Mouse (Mus musculus): ENCODE data around the gene Slc5a2.

Gene Slc5a2

DNA sequence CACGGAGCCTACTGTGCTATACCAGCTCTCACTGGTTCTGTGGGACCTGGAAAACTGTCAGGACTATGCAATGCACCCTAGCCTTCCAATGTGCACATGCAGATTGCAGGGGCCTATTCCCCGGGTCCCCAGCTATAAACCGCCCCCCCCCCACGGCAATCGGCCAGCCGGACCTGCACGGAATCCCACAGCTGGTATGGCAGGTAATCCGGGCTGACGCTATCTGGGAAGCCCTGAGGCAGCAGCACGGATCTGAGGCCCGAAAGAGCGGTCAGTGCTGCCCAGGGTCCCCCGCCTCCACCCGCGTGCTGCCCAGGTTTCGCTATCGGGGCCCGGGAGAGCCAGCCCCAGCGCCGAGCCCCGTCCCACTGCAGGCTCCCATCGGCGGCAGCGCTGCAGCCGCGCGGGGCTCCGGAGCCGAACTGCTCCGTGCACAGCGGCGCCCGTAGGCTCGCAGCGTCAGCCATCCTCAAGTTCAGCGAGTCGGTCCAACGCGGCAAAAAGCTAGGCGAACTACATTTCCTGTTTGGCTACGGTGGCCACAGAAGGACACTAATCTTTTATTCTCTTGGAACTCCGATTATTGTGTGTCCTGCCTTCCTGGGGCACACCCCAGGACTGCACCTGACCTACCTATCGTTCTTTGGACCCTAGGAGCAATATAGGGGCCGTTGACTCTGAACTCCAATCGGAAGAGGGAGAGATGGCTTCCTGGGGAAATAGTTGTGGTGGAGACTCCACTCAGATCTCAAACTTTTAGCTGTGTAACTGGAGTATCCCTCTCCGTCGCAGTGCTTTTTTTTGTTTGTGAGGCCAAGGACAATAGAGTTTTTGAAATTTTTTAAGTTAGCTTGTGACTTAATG lies 32.4 kb downstream of the Slc5a2 start, which contains the start of gene BC017158:
Gene BC017158 (minus strand): TSS at position 554 of the 864 bp plus-strand sequence.
- in situ Hi-C loops (cut with MboI, MseI), result no loop called here

DNA sequence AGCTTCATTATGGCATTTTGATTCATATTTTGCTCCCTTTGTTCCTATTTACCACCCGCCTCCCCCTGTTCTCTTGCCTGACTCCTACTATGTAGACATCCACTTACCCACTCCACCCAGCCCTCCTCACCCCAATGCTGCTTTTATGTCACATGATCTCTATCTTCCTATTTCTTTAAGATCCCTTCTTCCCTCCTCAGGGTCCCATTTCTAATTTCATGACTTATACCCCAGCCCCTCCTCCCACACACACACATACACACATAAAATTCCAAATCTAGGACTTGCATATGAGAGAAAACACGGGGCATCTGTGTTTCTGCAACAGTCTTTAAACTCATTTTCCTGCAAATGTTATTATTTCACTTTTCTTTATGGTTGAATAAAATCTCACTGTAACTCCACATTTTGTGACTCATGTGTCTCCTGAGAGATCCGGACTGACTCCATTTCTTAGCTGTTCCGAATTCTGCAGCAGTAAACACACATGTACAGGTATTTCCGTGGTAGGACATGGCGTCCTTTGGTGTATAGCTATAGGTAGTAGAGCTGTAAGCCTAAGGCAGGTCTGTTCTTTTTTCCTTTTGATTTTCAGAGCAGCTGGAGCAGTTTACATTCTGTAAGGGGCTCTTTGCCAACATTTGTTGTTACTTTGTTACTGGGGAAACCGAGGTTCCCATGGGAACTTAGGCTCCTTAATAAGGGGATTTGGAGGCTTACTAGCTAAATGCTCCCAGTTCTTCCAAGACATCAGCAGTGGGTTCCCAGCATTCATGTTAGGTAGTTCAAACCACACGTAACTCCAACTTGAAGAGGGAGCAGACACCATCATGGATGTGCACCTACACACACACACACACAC lies 33.3 kb downstream of the Slc5a2 start:
- in situ Hi-C loops (cut with MboI, MseI), result no loop called here

DNA sequence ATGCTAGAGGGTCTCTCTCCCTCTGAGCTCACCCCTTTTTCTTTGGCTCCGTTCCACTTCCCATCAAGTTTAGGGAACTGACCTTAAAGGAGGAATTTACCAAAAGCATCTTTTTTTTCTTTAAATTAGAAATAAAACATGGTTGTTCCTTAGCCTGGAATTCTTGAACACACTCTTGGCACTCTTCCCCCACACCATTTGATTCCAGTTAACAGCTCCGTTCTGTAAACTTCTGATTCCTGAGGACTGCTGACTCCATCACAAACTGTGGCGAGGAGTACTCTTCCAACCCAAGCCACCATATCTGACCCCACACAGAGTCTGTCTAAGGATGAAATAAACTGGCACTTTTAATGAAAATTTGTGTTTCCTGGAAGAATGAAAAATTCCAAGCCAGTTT lies 35.5 kb downstream of the Slc5a2 start:
- in situ Hi-C loops (cut with MboI, MseI), result no loop called here

DNA sequence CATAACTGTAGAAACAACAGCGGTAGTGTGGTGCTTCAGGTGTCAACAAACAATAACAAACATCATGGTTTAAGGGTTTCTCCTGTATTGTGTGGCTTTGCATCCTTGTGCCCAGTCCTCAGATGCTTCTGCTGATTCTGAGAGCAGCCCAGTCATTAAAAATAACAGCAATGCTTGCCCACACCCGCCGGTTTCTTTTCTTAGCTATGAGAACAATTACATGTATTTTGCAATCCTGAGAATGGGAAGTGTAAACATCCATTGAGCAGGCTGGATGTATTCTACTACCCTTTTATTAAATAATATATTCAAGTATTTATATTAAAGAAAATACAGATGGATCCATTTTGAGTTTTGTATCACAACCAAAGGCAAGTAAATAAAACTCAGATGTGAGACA lies 36.7 kb downstream of the Slc5a2 start:
- in situ Hi-C loops (cut with MboI, MseI), result no loop called here

DNA sequence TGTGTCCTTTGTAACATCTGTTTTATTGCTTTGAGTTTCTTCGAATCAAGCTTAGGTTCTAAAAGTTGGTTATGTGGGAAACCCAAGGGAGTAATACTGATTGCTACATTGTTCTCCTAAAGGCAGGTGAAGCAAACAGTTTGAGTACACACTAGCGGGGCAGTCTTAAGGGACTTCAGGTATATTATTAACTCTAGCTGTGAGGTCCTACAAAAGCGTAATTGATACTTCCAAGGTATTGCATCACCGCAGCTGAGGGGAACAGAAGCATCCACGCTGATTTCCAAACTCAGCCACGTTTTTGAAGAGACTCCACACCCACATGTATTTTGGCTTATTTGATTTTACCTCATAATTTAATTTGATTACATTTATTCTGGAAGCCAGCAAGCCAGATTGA lies 38.7 kb downstream of the Slc5a2 start:
- in situ Hi-C loops (cut with MboI, MseI), result no loop called here

DNA sequence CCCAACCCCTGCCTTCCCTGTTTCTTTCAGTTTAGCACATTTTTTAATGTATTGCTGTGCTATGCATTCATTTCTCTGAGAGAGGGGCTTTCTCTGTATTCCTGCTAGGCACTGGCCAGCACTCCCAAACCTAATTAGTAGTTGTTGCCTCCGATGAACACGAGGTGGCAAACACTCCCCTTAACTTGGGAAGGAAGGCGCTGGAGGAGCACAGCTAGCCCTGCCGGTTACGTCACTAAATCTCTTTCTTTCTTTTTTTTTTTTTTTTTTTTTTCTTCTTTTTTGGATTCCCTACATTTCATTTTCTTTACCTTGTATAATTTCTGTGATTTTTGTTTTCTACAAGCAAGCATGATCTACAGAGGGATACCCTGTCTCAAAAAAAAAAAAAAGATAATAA lies 39.5 kb downstream of the Slc5a2 start:
- in situ Hi-C loops (cut with MboI, MseI), result no loop called here

DNA sequence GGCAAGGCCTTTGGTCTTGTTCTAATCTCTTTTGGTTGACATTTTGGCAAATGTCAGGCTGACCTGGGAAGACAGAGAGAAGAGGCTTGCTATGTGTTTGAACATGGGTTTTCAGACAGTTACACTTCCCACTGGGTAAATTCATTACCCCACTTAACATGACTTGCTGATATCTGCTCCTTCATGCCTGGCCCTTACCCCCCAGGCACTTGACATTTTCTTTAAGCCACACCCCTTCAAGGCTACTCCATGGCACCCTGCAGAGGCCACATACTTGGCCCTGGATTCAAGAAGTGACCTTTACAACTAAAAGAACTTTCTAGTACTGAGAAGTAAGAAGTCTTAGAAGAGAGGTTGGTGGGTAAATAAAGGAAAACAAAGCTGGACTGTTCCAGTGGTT lies 42.4 kb downstream of the Slc5a2 start:
- in situ Hi-C loops (cut with MboI, MseI), result no loop called here

DNA sequence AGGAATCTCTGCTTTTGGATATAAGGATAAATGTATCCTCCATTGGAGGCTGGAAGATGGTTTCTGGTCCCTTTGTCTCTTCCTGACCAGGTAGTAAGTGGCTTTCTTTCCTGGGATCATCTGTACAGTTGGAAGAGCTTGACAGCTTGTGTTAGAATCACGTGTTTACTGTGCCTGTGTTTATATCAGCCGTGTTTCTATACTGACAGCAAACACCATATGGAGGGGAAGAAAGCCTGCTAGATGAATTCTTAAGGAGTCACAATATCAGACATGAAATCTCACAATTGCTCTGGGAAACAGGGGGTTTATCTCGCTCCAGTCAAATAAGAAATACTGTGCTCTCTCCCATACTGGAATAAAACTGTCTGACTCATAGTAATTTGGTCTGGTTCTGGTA lies 43.8 kb downstream of the Slc5a2 start:
- in situ Hi-C loops (cut with MboI, MseI), result no loop called here

DNA sequence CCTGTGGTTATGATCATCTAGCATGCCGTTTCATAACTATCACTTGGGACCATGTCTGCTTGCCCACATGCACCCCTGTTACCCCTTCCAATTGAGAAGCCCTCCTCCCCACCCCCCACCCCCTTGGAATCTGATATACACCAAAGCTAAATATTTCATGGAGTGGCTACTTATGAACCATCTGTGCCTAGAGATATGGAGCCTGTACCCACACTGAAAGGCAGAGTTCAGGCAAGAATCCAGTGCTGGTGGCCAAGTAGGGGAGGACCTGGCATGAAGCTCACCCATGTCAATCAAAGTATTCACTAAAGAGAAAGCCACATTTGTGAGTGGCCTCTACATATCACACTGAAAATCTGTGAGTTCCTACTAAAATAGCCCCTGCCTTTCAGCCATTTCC lies 44.3 kb downstream of the Slc5a2 start:
- in situ Hi-C loops (cut with MboI, MseI), result no loop called here

DNA sequence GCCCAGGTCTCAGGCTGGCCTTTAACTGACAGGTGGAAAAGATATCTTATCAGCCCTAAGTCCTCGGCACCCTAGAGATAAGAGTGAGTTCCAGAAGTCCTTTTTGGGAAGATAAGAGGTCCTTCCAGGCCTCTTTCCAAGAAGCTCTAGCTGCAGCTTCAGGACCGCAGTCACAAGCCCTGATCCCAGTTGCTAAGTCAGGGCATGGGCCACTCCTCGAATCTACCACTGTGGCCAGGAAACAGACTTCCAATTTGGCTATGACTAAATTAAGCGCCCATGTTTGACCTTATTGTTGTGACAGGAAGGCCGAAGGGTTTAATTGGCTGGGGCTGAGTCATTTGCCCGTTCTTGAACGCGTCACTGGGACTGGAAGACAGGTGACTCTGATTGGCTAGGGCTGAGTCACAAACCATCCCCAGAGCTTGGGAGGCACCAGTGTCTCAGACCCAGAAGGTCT lies 44.8 kb downstream of the Slc5a2 start:
- in situ Hi-C loops (cut with MboI, MseI), result no loop called here

DNA sequence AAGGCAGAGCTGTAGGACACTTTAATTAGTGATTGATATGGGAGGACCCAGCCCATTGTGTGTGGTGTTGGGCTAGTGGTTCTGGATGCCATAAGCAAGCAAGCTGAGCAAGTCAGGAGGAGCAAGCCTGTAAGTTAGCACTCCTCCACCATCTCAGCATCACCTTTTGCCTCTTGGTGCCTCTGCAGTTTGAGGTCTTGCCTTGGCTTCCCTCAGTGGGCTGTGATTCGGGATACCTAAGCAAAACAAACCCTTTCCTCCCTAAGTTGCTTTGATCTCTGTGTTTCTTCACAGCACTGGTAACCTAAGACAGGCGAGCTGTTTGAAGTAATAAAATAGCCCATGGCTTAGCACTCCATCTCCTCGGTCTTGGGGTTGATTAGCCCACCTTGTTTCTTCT lies 45.8 kb downstream of the Slc5a2 start:
- in situ Hi-C loops (cut with MboI, MseI), result no loop called here

DNA sequence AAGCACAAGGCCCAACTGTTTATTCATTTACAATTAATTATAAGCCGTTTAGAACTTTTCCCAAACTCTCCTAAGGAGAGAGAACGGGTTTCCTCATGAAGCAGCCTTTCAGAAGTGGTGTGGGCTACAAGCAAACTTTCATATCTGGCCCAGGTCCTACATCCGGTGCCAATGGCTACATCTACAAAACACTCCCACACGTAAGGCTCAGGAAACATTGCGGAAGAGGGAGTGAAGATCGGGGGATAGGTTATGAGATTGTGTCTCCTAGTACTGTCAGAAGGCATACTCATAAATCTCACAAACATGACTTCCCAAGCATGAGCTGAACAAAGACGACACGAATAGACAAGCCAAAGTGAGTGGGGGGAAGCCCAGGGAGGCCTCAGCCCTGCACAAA lies 46.4 kb downstream of the Slc5a2 start:
- in situ Hi-C loops (cut with MboI, MseI), result no loop called here

DNA sequence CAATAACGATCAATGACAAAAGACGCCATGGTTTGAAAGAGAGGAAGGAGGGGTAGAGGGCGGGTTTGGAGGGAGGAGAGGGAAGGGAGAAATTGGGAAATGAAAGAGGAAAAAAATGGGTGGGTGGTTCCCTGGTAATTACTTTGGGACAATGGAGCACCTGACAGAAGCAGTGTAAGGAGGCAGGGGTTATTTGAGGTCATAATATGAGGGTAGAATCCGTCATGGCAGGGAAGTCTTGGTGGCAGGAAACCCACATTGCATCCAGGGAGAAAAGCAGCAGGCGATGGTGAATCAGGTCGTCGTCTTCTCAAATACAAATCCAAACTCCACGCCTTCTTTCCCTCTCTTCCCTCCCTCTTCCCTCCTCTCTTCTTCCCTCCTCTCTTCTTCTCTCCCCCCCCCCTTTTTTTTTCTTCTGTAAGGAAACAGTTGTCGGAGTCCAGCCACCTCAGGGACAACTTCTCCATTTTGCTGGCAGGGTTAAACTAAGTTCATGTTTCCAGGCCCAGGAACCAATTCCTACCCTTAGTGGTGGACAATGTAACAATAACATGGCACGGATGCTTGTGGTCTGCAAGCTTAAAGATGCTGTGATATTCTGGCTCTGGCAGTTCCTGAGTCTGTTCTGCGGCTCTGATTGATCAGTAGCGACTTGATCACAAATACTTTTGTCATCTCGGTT lies 47.1 kb downstream of the Slc5a2 start:
- in situ Hi-C loops (cut with MboI, MseI), result no loop called here

DNA sequence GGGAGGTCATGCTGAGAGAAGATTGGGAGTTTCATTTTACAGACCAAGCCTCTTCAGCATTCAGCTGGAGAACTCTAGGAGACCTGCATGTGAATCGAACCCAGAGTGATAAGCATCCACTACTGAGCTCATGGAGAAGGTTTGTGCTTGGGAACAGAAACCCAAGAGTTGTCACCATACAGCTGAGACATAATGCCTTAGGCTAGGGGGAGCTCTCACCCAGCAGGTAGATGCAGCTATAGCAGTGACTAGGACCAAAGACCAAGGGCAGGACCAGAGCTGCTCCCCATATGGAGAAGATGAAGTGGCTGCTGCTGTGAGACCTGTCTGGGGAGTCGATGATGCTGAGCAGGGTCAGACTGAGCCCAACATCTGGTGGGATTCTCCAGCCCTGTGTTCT lies 48.1 kb downstream of the Slc5a2 start:
- in situ Hi-C loops (cut with MboI, MseI), result no loop called here

DNA sequence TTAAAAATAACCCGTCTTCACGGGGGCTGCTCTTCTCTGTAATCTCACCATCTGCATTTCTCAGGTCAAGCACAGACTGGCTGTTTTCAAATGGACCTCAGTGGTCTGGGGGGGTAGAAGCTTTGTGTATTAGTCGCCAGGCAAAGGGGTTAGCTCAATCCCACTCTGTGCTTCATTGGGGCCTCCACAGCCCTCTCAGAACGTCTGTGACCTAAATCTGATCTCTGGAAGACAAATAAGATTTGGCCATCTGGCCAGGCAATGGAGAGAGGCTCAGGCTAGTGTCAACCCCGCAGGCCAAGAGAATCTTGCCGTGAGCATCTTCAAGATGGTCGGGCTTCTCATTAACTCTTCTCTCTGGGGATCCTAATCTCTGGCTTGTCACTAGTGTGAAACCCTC lies 49.0 kb downstream of the Slc5a2 start:
- in situ Hi-C loops (cut with MboI, MseI), result no loop called here

DNA sequence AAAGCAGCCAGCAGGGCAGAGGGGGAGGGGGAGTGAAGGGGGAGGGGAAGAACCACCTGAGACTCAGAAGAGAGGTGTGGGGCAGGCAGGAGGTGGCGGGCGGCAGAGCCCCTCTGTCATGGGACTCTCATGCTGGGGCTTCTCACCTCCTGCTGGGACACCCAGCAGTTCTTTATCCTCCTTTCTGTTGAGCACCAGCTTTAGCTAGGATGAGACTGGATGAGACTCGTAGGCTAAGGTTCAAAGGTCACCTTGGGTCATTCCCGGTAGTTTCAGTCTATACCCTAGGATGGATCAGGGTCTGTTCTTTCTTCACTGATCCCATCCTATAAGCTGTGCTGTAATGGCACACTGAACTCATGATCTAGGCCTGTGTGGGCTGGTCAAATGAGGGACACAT lies 51.6 kb downstream of the Slc5a2 start:
- in situ Hi-C loops (cut with MboI, MseI), result no loop called here

DNA sequence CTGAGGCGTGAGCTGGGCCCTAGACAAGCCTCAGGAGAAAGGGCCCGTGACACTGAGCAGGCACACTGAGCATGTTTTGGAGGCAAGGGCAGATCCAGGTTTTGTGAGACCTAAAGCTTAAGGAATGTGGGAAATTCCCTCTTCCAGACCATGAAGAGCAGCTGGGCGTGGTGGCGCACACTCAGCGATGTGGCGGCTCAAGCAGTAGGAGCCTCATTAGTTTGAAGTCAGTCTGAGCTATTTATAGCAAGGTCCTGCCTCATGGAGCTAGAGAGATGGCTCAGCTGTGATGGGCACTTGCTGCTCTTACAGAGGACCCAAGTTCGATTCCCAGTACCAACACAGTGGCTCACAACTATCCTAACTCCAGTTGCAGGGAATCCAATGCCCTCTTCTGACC lies 53.7 kb downstream of the Slc5a2 start:
- in situ Hi-C loops (cut with MboI, MseI), result no loop called here

DNA sequence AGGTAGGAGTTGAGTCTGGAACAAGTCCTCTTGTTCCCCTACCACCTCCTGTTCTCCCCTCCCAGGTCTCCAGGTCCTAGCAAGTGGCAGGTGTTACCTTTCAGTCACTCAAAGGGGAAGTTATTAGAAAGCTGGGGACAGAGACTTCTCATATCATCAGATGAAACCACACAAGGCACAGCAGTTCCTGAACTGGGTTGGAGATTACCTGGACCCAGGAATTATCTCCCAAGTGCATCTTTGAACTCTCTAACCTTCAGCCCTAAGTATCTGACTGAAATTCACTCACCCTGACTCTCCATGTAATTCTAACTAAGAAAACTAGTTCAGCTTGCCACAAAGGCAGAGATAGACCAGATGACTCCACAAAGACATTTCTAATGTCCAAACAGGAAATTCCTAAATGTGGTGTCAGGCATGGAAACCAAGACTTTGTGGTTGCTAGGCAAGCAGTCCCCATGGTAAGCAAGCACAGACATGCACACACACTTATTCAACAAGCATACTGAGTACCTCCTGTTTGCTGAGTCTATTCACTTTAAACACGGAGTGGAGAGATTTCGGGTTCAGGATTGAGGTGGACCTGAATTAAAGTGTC lies 54.9 kb downstream of the Slc5a2 start:
- in situ Hi-C loops (cut with MboI, MseI), result no loop called here

DNA sequence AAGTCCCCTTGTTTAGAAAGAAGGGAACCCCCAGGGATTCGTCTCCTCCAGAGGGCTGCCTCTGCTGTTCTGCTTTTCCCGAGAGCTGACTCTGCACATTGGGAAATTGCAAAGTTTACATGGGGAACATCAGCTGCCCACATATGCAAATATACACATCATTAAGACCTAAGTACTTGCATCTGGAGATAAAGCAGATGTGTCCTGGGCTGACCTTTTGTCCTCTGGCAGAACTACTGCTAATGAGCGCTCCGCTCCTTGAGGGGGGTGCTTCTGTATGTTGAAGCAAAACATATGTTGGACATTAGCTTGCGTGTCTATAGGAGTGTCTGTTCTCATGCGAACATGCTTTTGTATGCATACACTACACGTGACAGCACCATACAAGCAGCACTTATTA lies 55.8 kb downstream of the Slc5a2 start:
- in situ Hi-C loops (cut with MboI, MseI), result no loop called here

Data from T-helper 1 cell (primary cell).